Mouse (Mus musculus) brain, embryonic 14.5 days (tissue): ENCODE results near the gene Cyp2c40. TPM values are rescaled to one million over a fixed set of nuclear protein-coding genes. Genes with fewer than 3 reads are reported as not detected.
"Not testable (repeated sequence)": the region's sequence is repeated elsewhere in the genome, so short reads cannot be mapped to it uniquely, and the experiment has no call there.

Experiments
- DNase-seq: peaks from one replicate; pipeline ENCODE4 v3.0.0-alpha.2; 2011; ENCODE audit warnings: low read depth
- CTCF ChIP-seq: fragments of 200-500 bp; IDR thresholded peaks from 2 replicates; pipeline ENCODE4 v1.5.1; 2012; ENCODE audit warnings: inconsistent platforms, mild to moderate bottlenecking, moderate library complexity, borderline replicate concordance; ENCODE audit not compliant: insufficient read depth, insufficient read length; ENCODE audit errors: extremely low read depth
- POLR2A ChIP-seq: fragments of 200-500 bp; IDR thresholded peaks from 2 replicates; pipeline ENCODE4 v1.6.1; 2012; ENCODE audit warnings: mild to moderate bottlenecking, inconsistent platforms, borderline replicate concordance; ENCODE audit not compliant: poor library complexity, insufficient read depth, insufficient read length, severe bottlenecking; ENCODE audit errors: extremely low read depth
- polyA plus RNA-seq: library from polyadenylated mRNA; depleted of rRNA; stranded (reverse); fragments of >200 nt; gene quantifications from 2 replicates; pipeline ENCODE4 v1.2.3, GENCODE M21; 2012; rRNA removed

Cyp2c40 gene
- not detected in 2 replicates for polyA plus RNA-seq

- not testable (repeated sequence) for DNase-seq
These were observed at the start of gene Cyp2c40 for GRCm38 (mm10) chr19:39812714-39813113. Gene Cyp2c40, minus strand, starts transcription at chr19:39812814.

DNA sequence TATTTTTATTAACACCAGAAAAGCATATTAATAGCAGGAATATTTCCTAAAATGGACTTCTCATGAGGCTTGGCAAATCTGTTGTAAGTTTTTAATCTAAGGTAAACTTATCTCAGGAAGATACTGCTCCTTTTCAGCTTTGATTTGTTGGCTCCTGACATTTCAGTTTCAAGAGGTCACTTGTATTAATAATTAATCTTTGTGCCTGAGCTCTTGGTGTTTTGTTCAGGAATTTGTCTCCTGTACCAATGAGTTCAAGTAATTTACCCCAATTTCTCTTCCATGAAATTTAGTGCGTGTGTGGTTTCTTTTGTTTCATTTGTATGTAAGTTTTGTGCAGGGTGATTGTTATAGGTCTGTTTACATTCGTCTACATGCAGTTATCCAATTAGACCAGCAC lies 8.3 kb upstream of the Cyp2c40 start:
- DNase-seq = not testable (repeated sequence)

GRCm38 (mm10) chr19:39816400-39816799 lies 3.8 kb upstream of the Cyp2c40 start:
- not testable (repeated sequence) for DNase-seq

- DNase-seq = not testable (repeated sequence)
These were observed 3.4 kb upstream of the Cyp2c40 start for GRCm38 (mm10) chr19:39815991-39816390.

DNA sequence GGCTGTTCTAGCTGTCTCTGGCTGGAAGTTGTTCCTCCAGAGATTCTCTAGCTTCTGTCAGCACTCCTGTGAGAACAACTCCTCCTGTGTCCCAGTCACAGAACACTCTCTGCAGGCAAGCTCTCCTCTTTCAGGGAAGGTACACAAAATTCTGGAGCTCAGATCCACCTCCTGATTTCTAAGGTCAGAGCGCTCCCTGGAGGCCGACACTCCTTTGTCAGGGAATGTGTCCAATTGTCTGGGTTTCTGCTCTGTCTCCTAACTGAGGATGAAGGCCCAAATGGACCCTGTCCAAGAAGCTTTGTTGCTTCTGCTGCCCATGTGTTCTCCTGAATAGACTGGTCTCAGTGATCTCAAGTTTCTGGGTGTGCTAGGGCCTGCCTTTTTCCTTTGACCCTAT lies 27.2 kb downstream of the Cyp2c40 start:
- DNase-seq = not testable (repeated sequence)

DNA sequence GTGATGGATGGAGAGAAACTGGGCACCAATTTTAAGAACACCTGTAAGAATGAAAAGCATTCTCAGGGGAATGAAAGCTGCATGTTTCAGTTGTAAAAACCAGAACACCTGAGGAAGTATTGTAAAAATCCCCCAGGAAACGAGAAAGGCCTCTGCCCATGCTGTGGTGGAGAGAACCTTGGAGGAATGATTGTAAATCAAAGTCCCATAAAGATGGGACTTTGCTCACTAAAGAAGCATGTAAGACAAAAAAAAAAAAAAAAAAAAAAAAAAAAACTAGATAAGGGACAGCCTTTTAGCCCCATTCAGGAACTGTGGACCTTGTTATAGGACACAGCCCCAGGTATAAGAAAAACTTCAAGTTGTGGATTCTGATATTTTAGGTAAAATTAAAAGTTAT lies 67.3 kb downstream of the Cyp2c40 start:
- DNase-seq = no peak
- no peak for TF ChIP-seq CTCF
- TF ChIP-seq POLR2A = no peak

GRCm38 (mm10) chr19:39744361-39744760 lies 68.3 kb downstream of the Cyp2c40 start:
- DNase-seq = not testable (repeated sequence)

DNA sequence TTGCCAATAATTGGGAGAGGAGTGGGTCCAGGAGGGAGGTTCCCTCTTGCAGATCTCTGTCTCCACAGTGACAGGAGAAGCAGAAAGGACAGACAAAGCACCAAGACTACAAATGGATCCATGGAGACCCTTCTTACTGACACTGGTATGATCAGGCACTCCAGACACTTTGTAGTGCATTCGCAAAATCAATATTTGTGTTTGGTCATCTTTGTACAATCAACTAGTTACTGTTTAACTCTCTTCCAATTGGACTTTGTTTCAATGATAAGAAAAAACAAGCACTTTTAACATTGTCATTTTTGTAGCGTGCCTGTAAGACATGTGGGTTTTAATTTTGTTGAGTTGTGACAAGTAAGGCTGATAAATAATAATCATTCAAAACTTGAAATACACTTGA lies 71.7 kb downstream of the Cyp2c40 start, which contains the start of gene Cyp2c68:
Gene Cyp2c68, minus strand, starts transcription at position 135 of the 400 bp plus-strand sequence.
- TF ChIP-seq CTCF (no peak), POLR2A (no peak)
- DNase-seq = no peak

Other genes starting within 250 kb of the Cyp2c40 start
- not detected in 2 replicates for gene Cyp2c67, start 163.8 kb downstream of the Cyp2c40 start, polyA plus RNA-seq
- not detected in 2 replicates for gene Cyp2c68, start 71.8 kb downstream of the Cyp2c40 start, polyA plus RNA-seq
- not detected in 2 replicates for gene Cyp2c69, start 74.0 kb upstream of the Cyp2c40 start, polyA plus RNA-seq
- gene Cyp2c37, start 179.6 kb upstream of the Cyp2c40 start, polyA plus RNA-seq = not detected in 2 replicates